Mouse (Mus musculus): ENCODE measurements around the gene Vmn1r51. TPM values are rescaled to one million over a fixed set of nuclear protein-coding genes. Genes with fewer than 3 reads are reported as not detected.
"Not testable (repeated sequence)": the region's sequence is repeated elsewhere in the genome, so short reads cannot be mapped to it uniquely, and the experiment has no call there.

The Vmn1r51 gene
- total RNA-seq (2021): not detected
- long read RNA-seq, experiment 1: 0 reads
- long read RNA-seq, experiment 2: 0 reads

GRCm38 (mm10) chr6:90122296-90122695, at the start of gene Vmn1r51:
Vmn1r51 (plus strand) TSS chr6:90122596.
- not testable (repeated sequence) for DNase-seq

GRCm38 (mm10) chr6:90078406-90078805, 44.0 kb upstream of the Vmn1r51 start, which contains the start of gene Vmn1r49:
Vmn1r49 (minus strand) TSS chr6:90078506.
- DNase-seq: no peak

- DNase-seq: no peak
These were observed 21.8 kb upstream of the Vmn1r51 start for GRCm38 (mm10) chr6:90100566-90100965.

- no peak for DNase-seq
These were observed 21.3 kb upstream of the Vmn1r51 start, which contains the start of gene Vmn1r50 for GRCm38 (mm10) chr6:90101130-90101529. Vmn1r50 (plus strand) TSS chr6:90101430.

- DNase-seq: no peak
These were observed 37.7 kb downstream of the Vmn1r51 start for GRCm38 (mm10) chr6:90160139-90160538.

GRCm38 (mm10) chr6:90174508-90174907, 52.1 kb downstream of the Vmn1r51 start, which contains the start of gene Vmn1r52:
Vmn1r52 (plus strand) TSS chr6:90174808.
- DNase-seq: no peak

Other genes with a start within 250 kb of the Vmn1r51 start
- not detected for gene Vmn1r42, start 246.2 kb upstream of the Vmn1r51 start, total RNA-seq (2021)
- not detected for gene Vmn1r43, start 246.2 kb upstream of the Vmn1r51 start, total RNA-seq (2021)
- gene Vmn1r44, start 238.9 kb upstream of the Vmn1r51 start, total RNA-seq (2021): not detected
- gene Vmn1r45, start 182.0 kb upstream of the Vmn1r51 start, total RNA-seq (2021): not detected
- gene Vmn1r46, start 153.3 kb upstream of the Vmn1r51 start, total RNA-seq (2021): not detected
- not detected for gene Vmn1r47, start 106.4 kb upstream of the Vmn1r51 start, total RNA-seq (2021)
- gene Vmn1r48, start 85.8 kb upstream of the Vmn1r51 start, total RNA-seq (2021): not detected
- not detected for gene Vmn1r49, start 44.1 kb upstream of the Vmn1r51 start, total RNA-seq (2021)
- not detected for gene Vmn1r50, start 21.2 kb upstream of the Vmn1r51 start, total RNA-seq (2021)
- not detected for gene Vmn1r52, start 52.2 kb downstream of the Vmn1r51 start, total RNA-seq (2021)
- not detected for gene V1ra8, start 80.2 kb downstream of the Vmn1r51 start, total RNA-seq (2021)
- not detected for gene Vmn1r53, start 101.8 kb downstream of the Vmn1r51 start, total RNA-seq (2021)
- not detected for gene Vmn1r54, start 123.7 kb downstream of the Vmn1r51 start, total RNA-seq (2021)
- not detected for gene BC048671, start 178.6 kb downstream of the Vmn1r51 start, total RNA-seq (2021)
- 1 to 10 TPM; 1.8 TPM for gene Chst13, start 202.6 kb downstream of the Vmn1r51 start, total RNA-seq (2021)
- not detected for gene Uroc1, start 210.7 kb downstream of the Vmn1r51 start, total RNA-seq (2021)
- gene Zxdc, start 246.9 kb downstream of the Vmn1r51 start, total RNA-seq (2021): 10 to 100 TPM; 14.3 to 16.9 TPM